1 mouse cellular context compared by ENCODE assay signal in genomic region chr9:63738086-63738701, GRCm38 (mm10).
TF ChIP-seq lines count a peak whose summit lies in the region.

No protein-coding gene starts in this region.

TF ChIP-seq in CH12.LX, 34 proteins besides CTCF, POLR2A, EP300 and RAD21 (continued from another document):
- no peak for TF ChIP-seq NELFE (IDR thresholded peaks at IDR 0.05; ENCODE audit: low read depth, low read length)
- no peak for TF ChIP-seq GABPA (IDR thresholded peaks at IDR 0.05; ENCODE audit: insufficient replicate concordance, low read depth, low read length)
